Mouse (Mus musculus): ENCODE results near the gene Efnb2. TPM values are rescaled to one million over a fixed set of nuclear protein-coding genes. Genes with fewer than 3 reads are reported as not detected.

Efnb2 gene
- total and polyA plus RNA-seq, 3 experiments: 16.8 to 24.1 (median 22.2) TPM

- H3K27me3 ChIP-seq (ENCODE audit: control insufficient read depth, insufficient read depth, low read length): no peaks in the 10 kb centered on the region
- intact Hi-C loops (cut with DNase I): no loop called here
- 82% methylated on average over 7 of the region's 7 CpGs for WGBS
- TF ChIP-seq CTCF (IDR thresholded peaks at IDR 0.05): no peak
- TF ChIP-seq EP300 (IDR thresholded peaks at IDR 0.05; ENCODE audit: insufficient read depth, low read depth, low read length): no peak
- no peak for TF ChIP-seq POLR2A (IDR thresholded peaks at IDR 0.05; ENCODE audit: insufficient read depth, low read depth, low read length)
- no peaks in the 10 kb centered on the region for H3K4me1 ChIP-seq (ENCODE audit: control insufficient read depth, insufficient read depth, low read length)
- no peak overlapping the region for H3K9ac ChIP-seq (ENCODE audit: low read depth, low read length)
- H3K79me2 ChIP-seq (replicated peaks; ENCODE audit: control insufficient read depth, insufficient read depth, low read length): no peaks in the 10 kb centered on the region
- no peak overlapping the region for H3K27ac ChIP-seq
- no peaks in the 10 kb centered on the region for H3K36me3 ChIP-seq (ENCODE audit: control insufficient read depth, insufficient read depth, low read length)
- no peak overlapping the region for H3K4me3 ChIP-seq
- DNase-seq: no peak
Observed at GRCm38 (mm10) chr8:8593812-8594211, 67.2 kb downstream of the Efnb2 start.

- Histone ChIP-seq H3K4me3 (no peak overlapping the region), H3K27me3 (ENCODE audit: control insufficient read depth, insufficient read depth, low read length) (no peaks in the 10 kb centered on the region), H3K9ac (ENCODE audit: low read depth, low read length) (no peak overlapping the region), H3K36me3 (ENCODE audit: control insufficient read depth, insufficient read depth, low read length) (no peaks in the 10 kb centered on the region), H3K4me1 (ENCODE audit: control insufficient read depth, insufficient read depth, low read length) (no peaks in the 10 kb centered on the region), H3K79me2 (replicated peaks; ENCODE audit: control insufficient read depth, insufficient read depth, low read length) (no peaks in the 10 kb centered on the region), H3K27ac (no peak overlapping the region)
- 96% methylated on average over 6 of the region's 6 CpGs for WGBS
- intact Hi-C loops (cut with DNase I): no loop called here
- TF ChIP-seq CTCF (IDR thresholded peaks at IDR 0.05) (no peak), EP300 (IDR thresholded peaks at IDR 0.05; ENCODE audit: insufficient read depth, low read depth, low read length) (no peak), POLR2A (IDR thresholded peaks at IDR 0.05; ENCODE audit: insufficient read depth, low read depth, low read length) (no peak)
- no peak for DNase-seq
Observed at GRCm38 (mm10) chr8:8593371-8593770, 67.7 kb downstream of the Efnb2 start.

GRCm38 (mm10) chr8:8592331-8592730, 68.7 kb downstream of the Efnb2 start:
- no peak overlapping the region for H3K9ac ChIP-seq (ENCODE audit: low read depth, low read length)
- no peak overlapping the region for H3K27ac ChIP-seq
- H3K27me3 ChIP-seq (ENCODE audit: control insufficient read depth, insufficient read depth, low read length): no peaks in the 10 kb centered on the region
- no peaks in the 10 kb centered on the region for H3K36me3 ChIP-seq (ENCODE audit: control insufficient read depth, insufficient read depth, low read length)
- intact Hi-C loops (cut with DNase I): no loop called here
- TF ChIP-seq EP300 (IDR thresholded peaks at IDR 0.05; ENCODE audit: insufficient read depth, low read depth, low read length): no peak
- no peak for TF ChIP-seq POLR2A (IDR thresholded peaks at IDR 0.05; ENCODE audit: insufficient read depth, low read depth, low read length)
- TF ChIP-seq CTCF (IDR thresholded peaks at IDR 0.05): no peak
- no peak for DNase-seq
- no peak overlapping the region for H3K4me3 ChIP-seq
- H3K4me1 ChIP-seq (ENCODE audit: control insufficient read depth, insufficient read depth, low read length): no peaks in the 10 kb centered on the region
- 93% methylated on average over 3 of the region's 3 CpGs for WGBS
- no peaks in the 10 kb centered on the region for H3K79me2 ChIP-seq (replicated peaks; ENCODE audit: control insufficient read depth, insufficient read depth, low read length)

GRCm38 (mm10) chr8:8583981-8584377, 77.1 kb downstream of the Efnb2 start:
- H3K27ac ChIP-seq: no peak overlapping the region
- TF ChIP-seq CTCF (IDR thresholded peaks at IDR 0.05) (no peak), EP300 (IDR thresholded peaks at IDR 0.05; ENCODE audit: insufficient read depth, low read depth, low read length) (no peak), POLR2A (IDR thresholded peaks at IDR 0.05; ENCODE audit: insufficient read depth, low read depth, low read length) (no peak)
- no peak for DNase-seq
- H3K4me1 ChIP-seq (ENCODE audit: control insufficient read depth, insufficient read depth, low read length): no peaks in the 10 kb centered on the region
- no peak overlapping the region for H3K4me3 ChIP-seq
- no peaks in the 10 kb centered on the region for H3K36me3 ChIP-seq (ENCODE audit: control insufficient read depth, insufficient read depth, low read length)
- no peak overlapping the region for H3K9ac ChIP-seq (ENCODE audit: low read depth, low read length)
- 50% methylated on average over 4 of the region's 4 CpGs for WGBS
- no peaks in the 10 kb centered on the region for H3K27me3 ChIP-seq (ENCODE audit: control insufficient read depth, insufficient read depth, low read length)
- no peaks in the 10 kb centered on the region for H3K79me2 ChIP-seq (replicated peaks; ENCODE audit: control insufficient read depth, insufficient read depth, low read length)
- intact Hi-C loops (cut with DNase I): no loop called here

- Histone ChIP-seq H3K36me3 (ENCODE audit: control insufficient read depth, insufficient read depth, low read length) (no peaks in the 10 kb centered on the region), H3K4me3 (no peak overlapping the region), H3K9ac (ENCODE audit: low read depth, low read length) (no peak overlapping the region), H3K27ac (no peak overlapping the region), H3K27me3 (ENCODE audit: control insufficient read depth, insufficient read depth, low read length) (no peaks in the 10 kb centered on the region), H3K4me1 (ENCODE audit: control insufficient read depth, insufficient read depth, low read length) (no peaks in the 10 kb centered on the region), H3K79me2 (replicated peaks; ENCODE audit: control insufficient read depth, insufficient read depth, low read length) (no peaks in the 10 kb centered on the region)
- intact Hi-C loops (cut with DNase I): no loop called here
- TF ChIP-seq POLR2A (IDR thresholded peaks at IDR 0.05; ENCODE audit: insufficient read depth, low read depth, low read length): no peak
- TF ChIP-seq CTCF (IDR thresholded peaks at IDR 0.05): no peak
- TF ChIP-seq EP300 (IDR thresholded peaks at IDR 0.05; ENCODE audit: insufficient read depth, low read depth, low read length): no peak
- 82% methylated on average over 4 of the region's 4 CpGs for WGBS
- no peak for DNase-seq
Observed at GRCm38 (mm10) chr8:8583290-8583980, 77.6 kb downstream of the Efnb2 start.

GRCm38 (mm10) chr8:8577770-8578303, 83.2 kb downstream of the Efnb2 start:
- intact Hi-C loops (cut with DNase I): no loop called here
- no peaks in the 10 kb centered on the region for H3K36me3 ChIP-seq (ENCODE audit: control insufficient read depth, insufficient read depth, low read length)
- H3K4me1 ChIP-seq (ENCODE audit: control insufficient read depth, insufficient read depth, low read length): no peaks in the 10 kb centered on the region
- H3K79me2 ChIP-seq (replicated peaks; ENCODE audit: control insufficient read depth, insufficient read depth, low read length): no peaks in the 10 kb centered on the region
- H3K27me3 ChIP-seq (ENCODE audit: control insufficient read depth, insufficient read depth, low read length): no peaks in the 10 kb centered on the region
- no peak for TF ChIP-seq CTCF (IDR thresholded peaks at IDR 0.05)
- TF ChIP-seq POLR2A (IDR thresholded peaks at IDR 0.05; ENCODE audit: insufficient read depth, low read depth, low read length): no peak
- no peak for TF ChIP-seq EP300 (IDR thresholded peaks at IDR 0.05; ENCODE audit: insufficient read depth, low read depth, low read length)
- no peak overlapping the region for H3K9ac ChIP-seq (ENCODE audit: low read depth, low read length)
- no peak overlapping the region for H3K27ac ChIP-seq
- no peak for DNase-seq
- H3K4me3 ChIP-seq: no peak overlapping the region
- WGBS: 91% methylated on average over 11 of the region's 11 CpGs

Data from heart, adult 2 months (tissue).